Mouse (Mus musculus) liver, embryonic 14.5 days (tissue): ENCODE data around the gene Pak3.

ENCODE experiments used
- CTCF ChIP-seq: IDR thresholded peaks from 2 replicates; pipeline ENCODE4 v1.5.1; 2016; ENCODE audit warnings: antibody characterized with exemption, low read depth, control low read depth
- EP300 ChIP-seq: IDR thresholded peaks from 2 replicates; pipeline ENCODE4 v1.6.1; 2016; ENCODE audit warnings: antibody characterized with exemption, low read depth

- no peak for TF ChIP-seq CTCF
- TF ChIP-seq EP300 = no peak
These were observed 147.4 kb downstream of the Pak3 start for GRCm38 (mm10) chrX:143665771-143666170.
